Mouse (Mus musculus) adrenal gland, postnatal 4 days (tissue): Measurements from ENCODE around the gene Lrg1. TPM values are rescaled to one million over a fixed set of nuclear protein-coding genes. Genes with fewer than 3 reads are reported as not detected.
"Not testable (repeated sequence)": the region's sequence is repeated elsewhere in the genome, so short reads cannot be mapped to it uniquely, and the experiment has no call there.

Experiments used
- DNase-seq, 2 experiments: peaks; one replicate each; pipeline ENCODE4 v3.0.0; 2021 to 2022; ENCODE audit warnings: low spot score in 2 of 2, mixed read lengths in 2 of 2
- total RNA-seq, 2 experiments: library from RNA; stranded (reverse); gene quantifications; 2 replicates each; pipeline ENCODE4 v1.2.3; 2021

Gene Lrg1
- total RNA-seq, 2 experiments from 2014 or later = 5.5 to 10.1 TPM

GRCm38 (mm10) chr17:56111021-56111420, 10.8 kb downstream of the Lrg1 start:
- DNase-seq = no peak

- no peak for DNase-seq
Measured at GRCm38 (mm10) chr17:56110571-56110970, 11.2 kb downstream of the Lrg1 start.

DNA sequence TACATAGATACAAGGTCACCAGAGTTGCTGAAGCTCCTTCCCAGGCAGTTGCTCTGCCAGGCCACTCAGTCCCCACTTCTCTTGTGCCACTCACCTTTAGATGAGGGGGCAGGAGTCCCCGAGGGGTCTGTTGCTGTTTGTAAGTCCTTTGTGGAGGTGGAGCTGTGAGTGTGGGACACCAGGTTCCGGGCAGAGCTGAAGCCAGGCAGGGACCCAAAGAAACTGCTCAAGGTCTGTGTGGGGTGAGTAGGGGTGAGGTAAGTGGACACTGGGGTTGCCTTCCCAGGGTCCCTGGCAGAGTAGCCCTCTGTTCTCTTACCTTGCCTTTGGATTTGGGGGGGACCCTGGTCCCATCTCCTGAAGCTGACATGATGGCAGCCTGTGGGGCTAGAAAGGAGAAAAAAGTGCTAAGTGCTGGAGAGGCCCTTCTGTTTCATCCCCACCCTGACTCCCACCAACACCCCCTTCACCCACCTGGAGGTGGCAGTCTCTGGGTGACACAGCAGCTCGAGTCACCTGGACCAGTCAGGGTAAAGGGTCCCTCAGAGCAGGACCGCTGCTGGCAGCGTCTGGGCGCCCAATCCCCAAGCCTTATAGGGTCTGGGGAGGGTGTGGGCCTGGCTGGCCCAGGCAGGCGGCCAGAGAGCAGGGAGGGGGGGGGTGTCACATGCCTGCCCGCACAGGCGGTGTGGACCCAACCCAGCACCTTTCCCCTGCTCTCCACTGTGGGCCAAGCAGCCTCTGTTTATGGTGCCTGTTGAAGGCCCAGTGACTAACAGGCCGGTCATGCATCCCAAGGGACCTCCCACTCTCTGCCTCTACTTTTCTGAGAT, 12.4 kb downstream of the Lrg1 start, which contains the start of gene Plin4:
Gene Plin4 (minus strand): TSS at position 585 of the 833 bp plus-strand sequence.
- no peak for DNase-seq

DNA sequence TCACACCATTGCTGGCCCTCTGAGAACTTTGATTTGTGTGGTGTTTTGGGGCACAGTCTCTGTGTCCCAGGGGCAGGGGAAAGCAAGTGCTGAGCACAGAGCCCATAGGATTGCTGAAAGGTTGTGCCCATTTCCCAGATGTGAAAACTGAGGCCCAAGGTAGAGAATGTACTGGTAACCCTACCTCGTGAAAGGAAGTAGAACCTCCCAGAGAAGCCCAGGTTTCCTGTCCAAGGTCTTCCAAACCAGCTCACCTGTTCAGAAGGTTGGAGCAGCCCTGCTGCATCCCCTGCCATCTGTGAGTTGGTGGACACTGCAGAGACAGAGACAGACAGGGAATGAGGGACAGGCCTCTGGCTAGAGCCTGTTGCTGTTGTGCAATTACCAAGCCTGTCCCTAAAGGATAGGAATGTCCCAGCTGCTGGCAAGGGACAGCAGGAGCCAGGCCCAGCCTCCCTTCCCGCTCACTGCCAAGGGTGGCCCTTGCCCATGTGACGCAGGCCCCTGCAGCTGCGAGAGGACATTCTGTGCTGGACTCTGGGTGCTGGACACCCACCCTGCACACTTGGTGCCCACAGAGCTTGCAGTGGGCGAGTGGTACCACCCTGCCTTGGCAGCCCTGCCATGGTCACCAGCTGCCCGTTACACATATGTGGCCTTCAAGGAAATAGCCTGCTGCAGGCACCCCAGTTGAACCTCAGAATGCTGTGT, 13.3 kb downstream of the Lrg1 start:
- no peak for DNase-seq

DNA sequence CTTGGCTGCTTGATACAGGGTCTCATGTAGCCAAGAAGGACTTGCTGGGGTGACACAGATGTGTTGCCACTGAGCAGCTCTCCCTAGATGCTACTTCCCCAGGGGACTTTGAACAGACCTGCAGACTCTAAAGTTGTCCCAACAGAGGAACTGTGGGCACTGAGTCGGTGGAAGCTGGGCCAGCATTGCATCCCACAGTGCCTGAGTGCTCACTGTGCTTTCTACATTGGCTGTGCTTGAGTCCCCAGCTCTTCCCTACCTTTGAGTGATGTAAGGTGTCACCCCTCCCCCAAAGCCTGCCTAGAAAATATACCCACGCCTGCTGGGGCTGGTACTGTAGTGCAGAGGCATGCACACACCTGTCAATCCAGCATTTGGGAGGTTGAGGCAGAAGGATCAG, 14.1 kb downstream of the Lrg1 start:
- DNase-seq = no peak

- no peak for DNase-seq
Measured at GRCm38 (mm10) chr17:56106981-56107380, 14.8 kb downstream of the Lrg1 start.

GRCm38 (mm10) chr17:56106436-56106835, 15.4 kb downstream of the Lrg1 start:
- not testable (repeated sequence) for DNase-seq

DNA sequence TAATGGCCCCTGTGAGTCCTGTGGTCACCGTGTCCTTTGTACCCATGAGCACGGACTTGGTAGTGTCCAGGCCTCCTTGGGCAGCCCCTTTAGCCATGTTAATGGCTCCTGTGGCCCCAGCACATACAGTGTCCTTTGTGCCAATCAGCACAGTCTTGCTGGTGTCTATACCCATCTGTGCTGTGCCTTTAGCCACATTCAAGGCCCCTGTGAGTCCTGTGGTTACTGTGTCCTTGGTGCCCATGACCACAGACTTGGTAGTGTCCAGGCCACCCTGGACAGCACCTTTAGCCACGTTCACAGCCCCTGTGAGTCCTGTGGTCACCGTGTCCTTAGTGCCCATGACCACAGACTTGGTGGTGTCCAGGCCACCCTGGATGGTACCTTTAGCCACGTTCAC, 17.0 kb downstream of the Lrg1 start:
- not testable (repeated sequence) for DNase-seq

DNA sequence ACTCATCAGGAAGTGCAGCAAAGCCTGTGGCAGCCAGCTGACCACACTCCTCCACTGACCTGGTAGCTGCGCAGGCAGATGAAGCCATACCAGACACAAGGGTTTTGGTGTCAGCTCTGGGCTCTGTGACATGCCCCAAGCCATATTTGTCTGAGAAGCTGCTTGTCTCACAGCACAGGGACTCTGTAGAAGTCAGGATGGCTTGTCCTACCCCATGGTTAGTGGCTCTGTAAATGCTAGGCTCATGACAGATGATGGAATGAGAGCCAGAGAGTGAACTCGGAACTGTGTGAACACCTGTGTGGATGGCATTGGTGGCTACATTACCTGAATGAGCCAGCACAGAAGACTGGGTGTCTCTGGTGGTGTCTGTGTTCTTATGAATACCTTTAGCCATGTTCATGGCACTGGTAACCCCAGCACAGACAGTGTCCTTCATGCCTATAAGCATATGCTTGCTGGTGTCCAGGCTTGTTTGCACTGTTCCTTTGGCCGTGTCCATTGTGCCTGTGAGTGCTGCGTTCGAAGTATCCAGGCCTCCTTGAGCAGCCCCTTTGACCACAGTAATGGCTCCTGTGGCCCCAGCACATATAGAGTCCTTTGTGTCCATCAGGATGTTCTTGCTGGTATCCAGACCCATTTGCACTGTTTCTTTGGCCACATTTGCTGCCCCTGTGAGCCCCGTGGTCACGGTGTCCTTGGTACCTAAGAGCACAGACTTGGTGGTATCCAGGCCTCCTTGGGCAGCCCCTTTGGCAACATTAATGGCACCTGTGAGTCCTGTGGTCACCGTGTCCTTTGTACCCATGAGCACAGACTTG, 18.1 kb downstream of the Lrg1 start:
- DNase-seq = no peak

- no peak for DNase-seq
Measured at GRCm38 (mm10) chr17:56102927-56103326, 18.9 kb downstream of the Lrg1 start.

DNA sequence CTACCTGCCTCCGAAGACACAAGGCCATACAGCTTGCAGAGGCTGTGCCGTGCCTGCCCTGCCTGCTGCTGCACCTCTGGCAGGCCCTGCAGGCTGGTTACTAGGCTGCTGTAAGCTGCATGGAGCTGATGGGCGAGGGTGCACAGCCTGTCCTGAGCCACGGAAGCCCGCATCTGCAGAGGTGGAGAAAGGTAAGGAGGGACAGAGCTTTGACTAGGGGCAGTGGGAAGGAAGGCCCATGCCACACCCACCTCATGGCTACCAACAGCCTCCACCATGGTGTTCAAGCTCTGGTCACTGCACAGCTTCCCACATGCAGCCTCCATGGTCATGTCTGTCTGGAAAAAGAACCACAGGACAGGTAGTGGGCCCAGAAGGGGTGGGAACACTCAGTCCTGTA, 19.6 kb downstream of the Lrg1 start:
- no peak for DNase-seq

DNA sequence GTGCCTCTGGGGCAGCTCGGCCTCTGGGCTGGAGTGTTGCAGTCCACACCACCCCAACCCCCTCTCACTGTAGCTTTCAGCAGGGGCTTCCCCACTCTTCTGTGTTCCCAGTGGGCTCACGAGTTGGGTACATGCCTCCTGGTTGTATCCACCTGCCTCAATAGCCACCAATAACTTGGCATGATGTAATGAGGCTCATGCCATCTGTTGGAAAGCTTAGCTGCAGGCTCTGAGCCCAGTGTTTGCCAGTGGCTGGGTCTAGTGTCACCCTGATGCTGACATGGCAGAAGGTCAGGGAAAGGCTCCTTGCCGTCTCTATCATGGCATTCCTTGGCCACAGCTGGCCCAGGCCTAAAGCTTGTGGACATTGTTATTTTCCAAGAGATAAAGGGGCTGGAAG, 21.0 kb downstream of the Lrg1 start:
- no peak for DNase-seq

DNA sequence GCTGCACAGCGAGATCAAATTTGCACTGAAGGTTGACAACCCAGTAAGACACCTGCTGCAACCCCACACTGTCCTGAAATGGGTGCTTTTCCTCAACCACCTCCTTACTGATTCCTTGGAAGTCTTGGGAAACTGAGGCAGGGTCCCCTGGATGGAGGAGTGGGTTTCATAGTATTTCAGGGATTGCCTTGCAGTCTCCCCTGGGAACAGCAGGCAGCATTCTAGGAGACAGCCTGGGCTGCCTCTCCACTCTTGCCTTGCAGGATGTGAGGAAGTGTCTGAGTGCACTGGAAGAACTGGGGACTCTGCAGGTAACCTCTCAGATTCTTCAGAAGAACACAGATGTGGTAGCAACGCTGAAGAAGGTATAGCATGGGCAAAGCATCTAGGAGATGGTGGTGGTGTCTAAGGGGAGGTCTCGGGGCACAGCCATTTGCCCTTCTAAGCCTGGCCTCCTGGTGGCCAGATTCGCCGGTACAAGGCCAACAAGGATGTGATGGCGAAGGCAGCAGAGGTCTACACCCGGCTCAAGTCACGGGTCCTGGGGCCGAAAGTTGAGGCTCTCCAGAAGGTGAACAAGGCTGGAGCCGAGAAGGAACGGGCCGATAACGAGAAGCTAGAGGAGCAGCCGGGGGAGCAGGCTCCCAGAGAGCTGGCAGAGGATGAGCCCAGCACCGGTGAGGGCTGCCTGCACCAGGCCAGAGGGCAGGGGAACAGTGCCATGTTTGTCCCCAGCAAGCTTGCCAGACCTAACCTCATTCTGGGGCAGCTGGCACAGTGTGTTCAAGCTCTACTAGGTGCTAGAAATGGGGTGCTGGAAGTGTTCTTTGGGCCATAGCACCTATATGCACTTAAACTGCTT, 22.9 kb downstream of the Lrg1 start:
- no peak for DNase-seq

DNA sequence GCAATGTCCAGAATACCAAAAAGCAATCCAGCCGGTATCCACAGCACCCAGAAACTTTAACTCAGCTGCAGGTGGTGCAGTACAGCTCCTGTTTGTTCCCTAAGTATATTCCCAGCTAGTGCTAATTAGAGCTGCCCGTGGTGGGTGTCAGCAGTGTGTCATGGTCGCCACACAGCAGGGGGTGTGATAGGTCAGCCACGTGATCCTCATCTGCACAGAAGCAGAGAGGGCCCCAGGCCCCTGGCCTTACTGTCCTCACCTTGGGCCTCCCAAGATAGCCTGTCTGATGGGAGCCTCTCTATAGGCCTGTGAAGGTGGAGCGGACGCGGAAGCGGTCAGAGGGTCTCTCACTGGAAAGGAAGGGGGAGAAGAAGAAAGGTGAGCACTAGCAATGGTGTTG, 23.6 kb downstream of the Lrg1 start:
- no peak for DNase-seq

GRCm38 (mm10) chr17:56096883-56097282, 24.9 kb downstream of the Lrg1 start:
- DNase-seq = no peak

- no peak for DNase-seq
Measured at GRCm38 (mm10) chr17:56092794-56093193, 29.0 kb downstream of the Lrg1 start.

DNA sequence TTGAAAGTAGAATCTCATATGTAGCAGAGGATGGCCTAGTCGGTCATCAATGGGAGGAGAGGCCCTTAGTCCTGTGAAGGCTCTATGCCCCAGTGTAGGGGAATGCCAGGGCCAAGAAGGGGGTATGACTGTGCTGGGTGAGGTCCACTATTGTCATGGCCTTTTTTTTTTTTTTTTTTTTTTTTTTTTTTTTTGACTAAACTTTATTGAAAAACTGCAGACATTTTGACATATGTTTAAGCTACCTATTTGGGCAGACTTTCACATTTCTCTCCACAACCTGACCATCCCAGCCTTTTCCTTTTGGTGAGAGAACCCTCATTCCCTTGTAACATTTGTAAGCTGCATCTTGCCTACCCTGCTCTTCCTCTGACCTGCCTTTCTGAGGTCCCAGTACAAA, 29.5 kb downstream of the Lrg1 start:
- no peak for DNase-seq

DNA sequence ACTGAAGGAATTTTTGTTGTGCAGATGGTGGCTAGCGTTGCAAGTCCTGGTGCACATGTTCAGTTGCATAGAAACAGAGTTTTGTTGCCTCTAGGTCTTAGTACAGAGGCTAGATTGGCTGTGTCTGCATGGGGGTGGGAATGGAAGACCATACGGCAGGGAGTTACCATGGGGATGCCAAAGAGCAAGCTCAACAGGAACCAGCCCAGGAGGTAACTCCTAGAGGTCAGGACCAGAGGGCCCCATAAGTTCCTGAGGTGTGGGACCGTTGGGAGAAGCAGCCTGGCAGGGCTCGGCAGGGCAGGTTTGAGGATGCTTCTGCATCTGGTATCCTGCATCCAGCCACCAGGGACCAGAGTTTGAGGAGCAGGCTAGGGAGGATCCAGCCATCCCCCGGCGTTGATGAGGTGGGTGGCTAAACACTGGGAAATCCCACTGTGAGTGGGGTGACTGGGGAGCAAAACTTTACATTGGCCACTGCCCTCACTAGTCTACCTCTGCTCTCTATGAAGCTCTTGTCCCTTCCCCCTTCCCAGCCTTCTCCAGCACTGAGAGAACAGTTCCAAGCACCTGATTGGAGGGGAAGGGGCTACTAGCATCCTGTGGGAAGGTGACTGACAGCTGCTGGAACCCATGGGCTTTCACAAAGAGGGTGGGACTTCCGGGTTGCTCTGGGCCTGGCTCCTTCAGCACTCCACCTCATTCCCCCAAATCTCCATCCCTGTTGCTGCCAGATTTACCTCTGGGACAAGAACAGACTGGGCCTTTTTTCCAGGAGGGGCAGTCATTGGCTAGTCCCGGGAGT, 40.8 kb downstream of the Lrg1 start:
- DNase-seq = no peak

DNA sequence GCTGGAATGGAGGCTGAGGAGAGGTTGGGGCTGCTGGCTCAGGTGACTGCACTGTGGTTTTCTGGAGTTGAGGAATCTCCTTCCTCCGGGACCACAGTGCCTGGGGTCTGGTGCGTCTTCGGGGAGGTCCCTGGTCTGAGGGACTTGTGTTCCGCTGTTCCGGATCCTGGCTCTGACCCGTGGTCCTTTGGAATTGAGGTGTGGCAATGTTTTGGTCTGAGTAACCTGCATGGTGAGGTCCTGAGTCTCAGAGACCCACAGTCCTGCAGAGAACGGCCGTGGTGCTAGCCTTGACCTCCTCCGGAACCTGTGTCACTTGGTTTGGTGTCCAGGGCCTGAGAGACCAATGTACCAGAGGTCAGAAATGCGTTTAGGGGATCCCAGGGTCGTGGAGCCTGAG, 41.9 kb downstream of the Lrg1 start:
- DNase-seq = no peak
